Mouse (Mus musculus) kidney, adult 8-10 months (tissue): ENCODE measurements around the gene Pigv.
A peak's percentile ranks its signal among the peaks of the same experiment; 100 is the strongest.

Experiments used
- DNase-seq, 2 experiments: peaks; one replicate each; pipeline ENCODE4 v3.0.0; 2022

The Pigv gene

GRCm38 (mm10) chr4:133671881-133672844 lies at the start of gene Pigv:
Gene Pigv (minus strand): TSS chr4:133672647.
- DNase-seq = peak; percentile 87 to 90

- DNase-seq = no peak
These were observed 47.3 kb upstream of the Pigv start for GRCm38 (mm10) chr4:133719791-133720190.

GRCm38 (mm10) chr4:133712755-133713154 lies 40.3 kb upstream of the Pigv start:
- DNase-seq = no peak

- DNase-seq = peak in 1 of 2 experiments; percentile 18
These were observed 39.0 kb upstream of the Pigv start for GRCm38 (mm10) chr4:133711307-133712076.

- DNase-seq = peak; percentile 48 to 75
These were observed 36.9 kb upstream of the Pigv start for GRCm38 (mm10) chr4:133709395-133709794.

- DNase-seq = no peak
These were observed 35.0 kb upstream of the Pigv start for GRCm38 (mm10) chr4:133707464-133707863.

- DNase-seq = peak; percentile 70 to 72
These were observed 34.5 kb upstream of the Pigv start for GRCm38 (mm10) chr4:133706956-133707355.

GRCm38 (mm10) chr4:133705062-133705461 lies 32.6 kb upstream of the Pigv start:
- no peak for DNase-seq

GRCm38 (mm10) chr4:133700905-133701368 lies 28.5 kb upstream of the Pigv start:
- peak; percentile 39 to 51 for DNase-seq

GRCm38 (mm10) chr4:133695363-133695762 lies 22.9 kb upstream of the Pigv start:
- no peak for DNase-seq

- DNase-seq = peak; percentile 41 to 64
These were observed 17.8 kb upstream of the Pigv start for GRCm38 (mm10) chr4:133690252-133690651.

- peak in 1 of 2 experiments; percentile 32 for DNase-seq
These were observed 16.1 kb upstream of the Pigv start for GRCm38 (mm10) chr4:133688417-133689067.

GRCm38 (mm10) chr4:133687126-133687525 lies 14.7 kb upstream of the Pigv start:
- no peak for DNase-seq

- no peak for DNase-seq
These were observed 14.1 kb upstream of the Pigv start for GRCm38 (mm10) chr4:133686512-133686911.

- DNase-seq = no peak
These were observed 7.8 kb upstream of the Pigv start for GRCm38 (mm10) chr4:133680206-133680786.

GRCm38 (mm10) chr4:133679629-133680028 lies 7.2 kb upstream of the Pigv start:
- no peak for DNase-seq

- no peak for DNase-seq
These were observed 4.8 kb upstream of the Pigv start for GRCm38 (mm10) chr4:133677266-133677665.

- DNase-seq = no peak
These were observed 3.7 kb upstream of the Pigv start for GRCm38 (mm10) chr4:133676189-133676588.

GRCm38 (mm10) chr4:133675594-133676016 lies 3.2 kb upstream of the Pigv start:
- DNase-seq = peak; percentile 75 to 82

GRCm38 (mm10) chr4:133674331-133674695 lies 1.9 kb upstream of the Pigv start:
- no peak for DNase-seq

GRCm38 (mm10) chr4:133673666-133674330 lies 1.4 kb upstream of the Pigv start:
- peak; percentile 49 to 58 for DNase-seq
